Mouse (Mus musculus) left cerebral cortex, postnatal 36 days (tissue): ENCODE measurements around the gene H2al1a. TPM values are rescaled to one million over a fixed set of nuclear protein-coding genes. Genes with fewer than 3 reads are reported as not detected.
"Not testable (repeated sequence)": the region's sequence is repeated elsewhere in the genome, so short reads cannot be mapped to it uniquely, and the experiment has no call there.

Experiments
- DNase-seq, 2 experiments: peaks; one replicate each; pipeline ENCODE4 v3.0.0; 2021 to 2022; ENCODE audit warnings: low spot score in 2 of 2, mixed read lengths in 1 of 2
- intact Hi-C: fragments of 180-260 bp; cut with DNase I; formaldehyde crosslinking; loops from one replicate; pipeline ENCODE4 v1.15.1; 2025
- total RNA-seq, 2 experiments: library from RNA; stranded (reverse); gene quantifications; 2 replicates each; pipeline ENCODE4 v1.2.3; 2021

The H2al1a gene
- total RNA-seq, 2 experiments from 2014 or later, result not detected

DNA sequence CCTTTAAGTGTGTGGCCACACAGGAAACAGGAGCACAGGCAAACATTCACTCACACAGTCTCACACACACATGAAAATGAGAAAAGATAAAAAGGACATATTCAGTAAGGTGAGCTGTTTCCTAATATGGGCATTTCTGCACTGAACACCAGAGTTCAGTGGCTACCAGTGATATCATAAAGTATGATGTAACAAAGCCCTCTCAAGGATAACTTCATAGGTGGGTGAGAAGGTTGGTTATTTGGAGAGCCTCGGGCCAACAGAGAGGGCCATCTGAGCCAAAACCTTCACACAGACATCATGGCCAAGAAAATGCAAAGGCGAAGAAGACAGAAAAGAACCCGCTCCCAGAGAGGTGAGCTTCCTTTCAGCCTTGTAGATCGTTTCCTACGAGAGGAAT lies 25.3 kb downstream of the H2al1a start, which contains the start of gene H2al1i:
TSS of gene H2al1i (plus strand) at position 301 of the 400 bp plus-strand sequence.
- DNase-seq, intact Hi-C loops: not testable (repeated sequence)

DNA sequence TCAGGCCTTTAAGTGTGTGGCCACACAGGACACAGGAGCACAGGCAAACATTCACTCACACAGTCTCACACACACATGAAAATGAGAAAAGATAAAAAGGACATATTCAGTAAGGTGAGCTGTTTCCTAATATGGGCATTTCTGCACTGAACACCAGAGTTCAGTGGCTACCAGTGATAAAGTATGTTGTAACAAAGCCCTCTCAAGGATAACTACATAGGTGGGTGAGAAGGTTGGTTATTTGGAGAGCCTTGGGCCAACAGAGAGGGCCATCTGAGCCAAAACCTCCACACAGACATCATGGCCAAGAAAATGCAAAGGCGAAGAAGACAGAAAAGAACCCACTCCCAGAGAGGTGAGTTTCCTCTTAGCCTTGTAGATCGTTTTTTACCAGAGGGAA lies 28.5 kb downstream of the H2al1a start, which contains the start of gene H2al1j:
TSS of gene H2al1j (plus strand) at position 301 of the 400 bp plus-strand sequence.
- intact Hi-C loops, DNase-seq: not testable (repeated sequence)

DNA sequence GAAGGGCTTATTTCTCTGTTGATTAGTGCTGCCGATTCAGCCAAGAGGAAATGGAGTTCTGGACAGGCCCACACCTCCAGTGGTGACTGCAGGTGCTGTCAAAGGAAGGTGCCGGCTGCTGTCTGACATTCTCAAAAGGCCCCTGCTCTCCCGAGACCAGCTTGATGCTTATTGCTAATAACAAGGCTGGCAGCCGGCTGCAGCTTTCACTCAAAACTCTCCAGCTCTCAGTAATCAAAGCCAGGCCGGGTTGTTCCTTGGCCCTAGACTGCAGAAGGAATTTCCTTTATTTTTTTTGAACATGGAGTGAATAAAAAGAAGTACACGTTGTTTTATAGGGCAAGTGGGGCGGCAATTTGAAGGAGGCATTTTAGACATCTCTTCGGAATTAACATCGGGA lies 46.7 kb downstream of the H2al1a start:
- intact Hi-C loops, result no loop called here
- DNase-seq, result no peak

DNA sequence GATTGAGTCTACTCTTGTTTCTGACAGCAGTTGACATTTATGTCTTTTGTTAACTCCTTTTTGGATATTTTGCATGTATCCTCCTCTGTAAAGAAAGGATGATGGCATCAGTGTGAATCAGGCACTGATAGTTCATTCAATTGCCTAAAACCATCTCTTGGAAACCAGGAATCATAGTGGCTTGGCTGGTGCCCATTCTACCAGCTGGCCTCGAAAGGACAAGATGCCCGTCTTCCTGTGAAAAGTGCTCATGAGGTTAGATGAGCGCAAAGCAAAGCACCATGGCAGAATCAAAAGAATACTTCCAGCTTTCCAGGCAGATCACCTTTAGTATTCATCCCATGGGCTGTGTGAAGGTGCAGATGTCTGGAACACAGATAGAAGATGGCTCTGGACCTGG lies 47.7 kb downstream of the H2al1a start:
- no peak for DNase-seq
- intact Hi-C loops, result no loop called here

Other genes starting within 250 kb of the H2al1a start
- gene H2al1b, start 3.2 kb downstream of the H2al1a start, total RNA-seq, result not detected
- gene H2al1c, start 6.4 kb downstream of the H2al1a start, total RNA-seq, result not detected
- gene H2al1d, start 9.6 kb downstream of the H2al1a start, total RNA-seq, result not detected
- not detected for gene H2al1e, start 12.7 kb downstream of the H2al1a start, total RNA-seq
- not detected for gene H2al1f, start 15.9 kb downstream of the H2al1a start, total RNA-seq
- gene H2al1g, start 19.0 kb downstream of the H2al1a start, total RNA-seq, result not detected
- gene H2al1h, start 22.2 kb downstream of the H2al1a start, total RNA-seq, result not detected
- not detected for gene H2al1i, start 25.4 kb downstream of the H2al1a start, total RNA-seq
- not detected for gene H2al1j, start 28.6 kb downstream of the H2al1a start, total RNA-seq